In genomic region chr5:115487942-115488580, GRCm38 (mm10) we compare ENCODE assay signal across 14 mouse cellular contexts. TPM values are rescaled to one million over a fixed set of nuclear protein-coding genes. Genes with fewer than 3 reads are reported as not detected.
A peak's percentile ranks its signal among the peaks of the same experiment; 100 is the strongest.
DNase-seq lines count a peak whose midpoint lies in the region; ATAC-seq and TF ChIP-seq lines count a peak whose summit lies in the region.
"Had no signal": no experiment of that assay in that cellular context is flagged by ENCODE, and none has a peak within 500 bp of the region (broad histone marks: within the 10 kb centered on the region; RNA-seq: fewer than 3 reads in every experiment).

No protein-coding gene starts in this region.

- H3K27me3 ChIP-seq in heart, embryonic 10.5 days (ENCODE audit: insufficient read depth, poor library complexity, severe bottlenecking) = peaks cover under 1% of the 10 kb centered on the region; the same call in 1 of the 2 replicates
- no peaks in the 10 kb centered on the region for H3K27me3 ChIP-seq in midbrain, postnatal 0 days (ENCODE audit: insufficient read depth, low read length)
- H3K27me3 ChIP-seq in midbrain, embryonic 13.5 days = no peaks in the 10 kb centered on the region
- H3K27me3 ChIP-seq in hindbrain, embryonic 16.5 days (replicated peaks; ENCODE audit: control insufficient read depth, insufficient read depth, low read length) = no peaks in the 10 kb centered on the region
- H3K27me3 ChIP-seq in splenic B cell, adult 2 months (ENCODE audit: control insufficient read depth, insufficient read depth, low read length, poor library complexity, severe bottlenecking) = no peaks in the 10 kb centered on the region
- H3K27me3 ChIP-seq: lung, embryonic 15.5 days had no signal

- peaks cover 25% of the 10 kb centered on the region for H3K4me1 ChIP-seq in heart, embryonic 10.5 days
- H3K4me1 ChIP-seq in midbrain, postnatal 0 days (ENCODE audit: insufficient read depth, low read length) = peaks cover 7% of the 10 kb centered on the region; the same call in 1 of the 2 replicates
- peaks cover 36% of the 10 kb centered on the region for H3K4me1 ChIP-seq in midbrain, embryonic 13.5 days (replicated peaks)
- H3K4me1 ChIP-seq in hindbrain, embryonic 16.5 days (ENCODE audit: control insufficient read depth, insufficient read depth, low read depth, low read length) = peaks cover 18% of the 10 kb centered on the region

- no peak overlapping the region; the same call in 1 of the 2 replicates for H3K4me3 ChIP-seq in heart, embryonic 10.5 days
- H3K4me3 ChIP-seq in midbrain, postnatal 0 days (ENCODE audit: low read depth, low read length) = no peak overlapping the region
- no peak overlapping the region for H3K4me3 ChIP-seq in midbrain, embryonic 13.5 days (replicated peaks)
- H3K4me3 ChIP-seq in hindbrain, embryonic 16.5 days (ENCODE audit: low read length) = no peak overlapping the region

- DNase-seq in heart, embryonic 10.5 days (ENCODE audit: low spot score) = no peak
- DNase-seq in heart, postnatal 14 days = no peak
- DNase-seq in midbrain, postnatal 0 days (ENCODE audit: low spot score) = no peak
- peak; percentile 60 for DNase-seq in splenic B cell, adult 2 months (ENCODE audit: low read depth, low spot score)
- no peak for DNase-seq in spleen, postnatal 4 days (ENCODE audit: low spot score in 2 of 2)
- DNase-seq in right cerebral cortex, postnatal 36 days (ENCODE audit: low spot score in 2 of 2) = no peak
- DNase-seq: adrenal gland, postnatal 14 days; gastrocnemius, postnatal 25 days had no signal

- WGBS in heart, embryonic 10.5 days = 76% methylated on average over 9 of the region's 9 CpGs
- WGBS in midbrain, postnatal 0 days = 79% methylated on average over 9 of the region's 9 CpGs
- 74% methylated on average over 9 of the region's 9 CpGs for WGBS in midbrain, embryonic 13.5 days
- 78% methylated on average over 9 of the region's 9 CpGs for WGBS in hindbrain, embryonic 16.5 days

- intact Hi-C loops in heart, postnatal 14 days (cut with DNase I) = no loop called here

- TF ChIP-seq CTCF in midbrain, postnatal 0 days (IDR thresholded peaks at IDR 0.05) = peak; percentile 5; the same call in 1 of the 2 replicates

- H3K27ac ChIP-seq in heart, embryonic 10.5 days = peak overlapping the region; percentile 100; the same call in 1 of the 2 replicates
- H3K27ac ChIP-seq in midbrain, postnatal 0 days (ENCODE audit: low read depth, low read length) = peak overlapping the region; percentile 100; the same call in 1 of the 2 replicates
- no peak overlapping the region for H3K27ac ChIP-seq in midbrain, embryonic 13.5 days
- no peak overlapping the region for H3K27ac ChIP-seq in hindbrain, embryonic 16.5 days (ENCODE audit: low read depth, low read length)

- H3K9me3 ChIP-seq in heart, embryonic 10.5 days = no peaks in the 10 kb centered on the region
- no peaks in the 10 kb centered on the region for H3K9me3 ChIP-seq in midbrain, postnatal 0 days (ENCODE audit: low read length)
- no peaks in the 10 kb centered on the region for H3K9me3 ChIP-seq in midbrain, embryonic 13.5 days
- H3K9me3 ChIP-seq in hindbrain, embryonic 16.5 days (ENCODE audit: control insufficient read depth, low read length) = no peaks in the 10 kb centered on the region
- H3K9me3 ChIP-seq: lung, embryonic 15.5 days had no signal

- ATAC-seq in midbrain, postnatal 0 days (ENCODE audit: low FRiP score) = no peak
- no peak for ATAC-seq in midbrain, embryonic 13.5 days
- ATAC-seq in hindbrain, embryonic 16.5 days = no peak

- no peak overlapping the region for H3K9ac ChIP-seq in midbrain, postnatal 0 days (replicated peaks; ENCODE audit: low read length, poor library complexity, severe bottlenecking)
- no peak overlapping the region for H3K9ac ChIP-seq in midbrain, embryonic 13.5 days (replicated peaks)
- no peak overlapping the region for H3K9ac ChIP-seq in hindbrain, embryonic 16.5 days (ENCODE audit: low read depth, low read length)

- H3K4me2 ChIP-seq in midbrain, postnatal 0 days (ENCODE audit: low read depth, low read length, poor library complexity, severe bottlenecking) = no peak overlapping the region
- H3K4me2 ChIP-seq in midbrain, embryonic 13.5 days (replicated peaks) = no peak overlapping the region
- peak overlapping the region; percentile 85; the same call in 1 of the 2 replicates for H3K4me2 ChIP-seq in hindbrain, embryonic 16.5 days (ENCODE audit: low read length)

- H3K36me3 ChIP-seq in heart, embryonic 10.5 days = no peaks in the 10 kb centered on the region
- H3K36me3 ChIP-seq in midbrain, postnatal 0 days (ENCODE audit: insufficient read depth, low read length) = no peaks in the 10 kb centered on the region
- H3K36me3 ChIP-seq in midbrain, embryonic 13.5 days = no peaks in the 10 kb centered on the region
- no peaks in the 10 kb centered on the region for H3K36me3 ChIP-seq in hindbrain, embryonic 16.5 days (ENCODE audit: control insufficient read depth, insufficient read depth, low read length)
- no peaks in the 10 kb centered on the region for H3K36me3 ChIP-seq in splenic B cell, adult 2 months (ENCODE audit: control insufficient read depth, insufficient read depth, low read length, poor library complexity, severe bottlenecking)
- H3K36me3 ChIP-seq: lung, embryonic 15.5 days had no signal

RNA-seq across cellular contexts. Expression of gene Sirt4, which starts 3.5 kb away (rescaled TPM):
- polyA plus RNA-seq in heart, embryonic 10.5 days (2016; fragmentation: Nextera tagmentation; extraction: Ambion mirVana) = 18.7 and 19.0 TPM in 2 replicates
- 10 to 100 TPM; 17.9 to 18.7 TPM for total RNA-seq in heart, postnatal 14 days (2021)
- total RNA-seq in midbrain, postnatal 0 days (2014; rRNA removed) = 19.5 and 25.6 TPM in 2 replicates
- polyA plus RNA-seq in midbrain, postnatal 0 days (2015; fragmentation: Nextera tagmentation; extraction: Ambion mirVana) = 22.4 and 27.0 TPM in 2 replicates
- 26.1 and 28.7 TPM in 2 replicates for polyA plus RNA-seq in midbrain, embryonic 13.5 days (2015; fragmentation: Nextera tagmentation; extraction: Ambion mirVana)
- 24.8 and 26.8 TPM in 2 replicates for polyA plus RNA-seq in hindbrain, embryonic 16.5 days (2015; fragmentation: Nextera tagmentation; extraction: Ambion mirVana)

RNA-seq across cellular contexts. Expression of gene Pxn, which starts 18.4 kb away (rescaled TPM):
- polyA plus RNA-seq in heart, embryonic 10.5 days (2016; fragmentation: Nextera tagmentation; extraction: Ambion mirVana) = 30.3 and 31.9 TPM in 2 replicates
- 10 to 100 TPM; 52.4 to 54.2 TPM for total RNA-seq in heart, postnatal 14 days (2021)
- total RNA-seq in midbrain, postnatal 0 days (2014; rRNA removed) = 34.6 and 39.4 TPM in 2 replicates
- 15.3 and 15.9 TPM in 2 replicates for polyA plus RNA-seq in midbrain, postnatal 0 days (2015; fragmentation: Nextera tagmentation; extraction: Ambion mirVana)
- 16.2 and 18.3 TPM in 2 replicates for polyA plus RNA-seq in midbrain, embryonic 13.5 days (2015; fragmentation: Nextera tagmentation; extraction: Ambion mirVana)
- 19.1 and 23.9 TPM in 2 replicates for polyA plus RNA-seq in hindbrain, embryonic 16.5 days (2015; fragmentation: Nextera tagmentation; extraction: Ambion mirVana)

RNA-seq across cellular contexts. Expression of gene Pla2g1b, which starts 22.0 kb away (rescaled TPM):
- polyA plus RNA-seq in heart, embryonic 10.5 days (2016; fragmentation: Nextera tagmentation; extraction: Ambion mirVana) = 0.48 and 1.4 TPM in 2 replicates
- total RNA-seq in heart, postnatal 14 days (2021) = not detected
- not detected in 2 replicates for total RNA-seq in midbrain, postnatal 0 days (2014; rRNA removed)
- not detected in 2 replicates for polyA plus RNA-seq in midbrain, postnatal 0 days (2015; fragmentation: Nextera tagmentation; extraction: Ambion mirVana)
- polyA plus RNA-seq in midbrain, embryonic 13.5 days (2015; fragmentation: Nextera tagmentation; extraction: Ambion mirVana) = not detected in 2 replicates
- polyA plus RNA-seq in hindbrain, embryonic 16.5 days (2015; fragmentation: Nextera tagmentation; extraction: Ambion mirVana) = not detected in 2 replicates
- total RNA-seq: adrenal gland, postnatal 14 days; gastrocnemius, postnatal 25 days; layer of hippocampus, adult 8-10 months had no signal
- polyA plus RNA-seq: embryonic facial prominence, embryonic 11.5 days; neural tube, embryonic 11.5 days had no signal

RNA-seq across cellular contexts. Expression of gene Msi1, which starts 58.7 kb away (rescaled TPM):
- 9.6 and 17.1 TPM in 2 replicates for polyA plus RNA-seq in heart, embryonic 10.5 days (2016; fragmentation: Nextera tagmentation; extraction: Ambion mirVana)
- total RNA-seq in heart, postnatal 14 days (2021) = 1 to 10 TPM; 1.9 to 2.0 TPM
- total RNA-seq in midbrain, postnatal 0 days (2014; rRNA removed) = 72.5 and 82.9 TPM in 2 replicates
- polyA plus RNA-seq in midbrain, postnatal 0 days (2015; fragmentation: Nextera tagmentation; extraction: Ambion mirVana) = 41.1 and 52.1 TPM in 2 replicates
- 112 and 133 TPM in 2 replicates for polyA plus RNA-seq in midbrain, embryonic 13.5 days (2015; fragmentation: Nextera tagmentation; extraction: Ambion mirVana)
- 23.0 and 44.5 TPM in 2 replicates for polyA plus RNA-seq in hindbrain, embryonic 16.5 days (2015; fragmentation: Nextera tagmentation; extraction: Ambion mirVana)

Comparison
In these comparisons a context has a peak if more than half of its experiments do, and no peak if none do; other contexts are left out.
1. H3K27ac ChIP-seq: peak in heart, embryonic 10.5 days (single experiment) and midbrain, postnatal 0 days (single experiment); none in midbrain, embryonic 13.5 days (single experiment) and hindbrain, embryonic 16.5 days (single experiment).